In genomic region chr11:69123056-69123692, GRCm38 (mm10) we compare ENCODE assay signal across 8 mouse cellular contexts. TPM values are rescaled to one million over a fixed set of nuclear protein-coding genes. Genes with fewer than 3 reads are reported as not detected.
DNase-seq lines count a peak whose midpoint lies in the region; ATAC-seq and TF ChIP-seq lines count a peak whose summit lies in the region.

No protein-coding gene starts in this region.

- no peaks in the 10 kb centered on the region for H3K36me3 ChIP-seq in forebrain, postnatal 0 days (ENCODE audit: insufficient read depth)
- no peaks in the 10 kb centered on the region for H3K36me3 ChIP-seq in hindbrain, embryonic 12.5 days
- no peaks in the 10 kb centered on the region for H3K36me3 ChIP-seq in lung, postnatal 0 days (ENCODE audit: insufficient read depth, low read length)

- no peak for ATAC-seq in forebrain, postnatal 0 days
- peak; percentile 11; the same call in 1 of the 2 replicates for ATAC-seq in hindbrain, embryonic 12.5 days (ENCODE audit: low FRiP score)
- ATAC-seq in lung, postnatal 0 days = no peak

- DNase-seq in MEL-GATA-1-ER (ENCODE audit: extremely low read depth, low read depth) = peak; percentile 74
- peak; percentile 85 to 92 for DNase-seq in cerebellum, adult 18-20 months
- DNase-seq in forebrain, postnatal 0 days = peak; percentile 95
- DNase-seq in layer of hippocampus, postnatal 10 days (ENCODE audit: low spot score in 2 of 2) = peak; percentile 96
- DNase-seq in lung, postnatal 0 days (ENCODE audit: low spot score) = peak; percentile 88
- DNase-seq in retina, adult 2 months (ENCODE audit: low read depth, low spot score) = peak; percentile 79
- peak; percentile 82 to 86 for DNase-seq in thymus, postnatal 36 days

- under 1% methylated on average over 29 of the region's 29 CpGs for WGBS in forebrain, postnatal 0 days
- WGBS in hindbrain, embryonic 12.5 days = under 1% methylated on average over 29 of the region's 29 CpGs
- under 1% methylated on average over 29 of the region's 29 CpGs for WGBS in lung, postnatal 0 days

- H3K27me3 ChIP-seq in forebrain, postnatal 0 days (ENCODE audit: insufficient read depth, low read length) = no peaks in the 10 kb centered on the region
- H3K27me3 ChIP-seq in hindbrain, embryonic 12.5 days = peaks cover 35% of the 10 kb centered on the region
- no peaks in the 10 kb centered on the region for H3K27me3 ChIP-seq in lung, postnatal 0 days (replicated peaks; ENCODE audit: insufficient read depth, low read length)

- peak overlapping the region; percentile 88 for H3K27ac ChIP-seq in forebrain, postnatal 0 days (ENCODE audit: low read depth, low read length)
- peak overlapping the region; percentile 77 for H3K27ac ChIP-seq in hindbrain, embryonic 12.5 days
- peak overlapping the region; percentile 87 for H3K27ac ChIP-seq in lung, postnatal 0 days (ENCODE audit: low read length)

- H3K9me3 ChIP-seq in forebrain, postnatal 0 days (ENCODE audit: low read length) = no peaks in the 10 kb centered on the region
- H3K9me3 ChIP-seq in hindbrain, embryonic 12.5 days (replicated peaks) = no peaks in the 10 kb centered on the region
- H3K9me3 ChIP-seq in lung, postnatal 0 days (ENCODE audit: low read length) = no peaks in the 10 kb centered on the region

- peak overlapping the region; percentile 96 for H3K4me2 ChIP-seq in forebrain, postnatal 0 days (ENCODE audit: low read depth)
- peak overlapping the region; percentile 97 for H3K4me2 ChIP-seq in hindbrain, embryonic 12.5 days (replicated peaks)
- H3K4me2 ChIP-seq in lung, postnatal 0 days (replicated peaks; ENCODE audit: low read depth, low read length) = peak overlapping the region; percentile 77

- peaks cover 18% of the 10 kb centered on the region for H3K4me1 ChIP-seq in forebrain, postnatal 0 days (ENCODE audit: insufficient read depth)
- H3K4me1 ChIP-seq in hindbrain, embryonic 12.5 days = peaks cover 37% of the 10 kb centered on the region
- H3K4me1 ChIP-seq in lung, postnatal 0 days (ENCODE audit: insufficient read depth, low read depth, low read length) = peaks cover 23% of the 10 kb centered on the region; the same call in 1 of the 2 replicates

- H3K4me3 ChIP-seq in forebrain, postnatal 0 days (ENCODE audit: low read depth, low read length) = peak overlapping the region; percentile 85
- peak overlapping the region; percentile 81 for H3K4me3 ChIP-seq in hindbrain, embryonic 12.5 days
- peak overlapping the region; percentile 54 for H3K4me3 ChIP-seq in lung, postnatal 0 days (ENCODE audit: low read depth, low read length)

- peak overlapping the region; percentile 73 for H3K9ac ChIP-seq in forebrain, postnatal 0 days
- peak overlapping the region; percentile 77 for H3K9ac ChIP-seq in hindbrain, embryonic 12.5 days
- peak overlapping the region; percentile 48 for H3K9ac ChIP-seq in lung, postnatal 0 days (replicated peaks; ENCODE audit: low read depth)

- TF ChIP-seq CTCF in forebrain, postnatal 0 days (IDR thresholded peaks at IDR 0.05; ENCODE audit: low read depth) = peak; percentile 52
- peak; percentile 49 for TF ChIP-seq CTCF in lung, postnatal 0 days (IDR thresholded peaks at IDR 0.05)

- TF ChIP-seq EP300 in lung, postnatal 0 days (IDR thresholded peaks at IDR 0.05) = no peak; the same call in 1 of the 2 replicates

RNA-seq across cellular contexts. Expression of gene 9130213A22Rik, which starts 0.8 kb away (rescaled TPM):
- 0.23 and 0.62 TPM in 2 replicates for total RNA-seq in forebrain, postnatal 0 days (2014; rRNA removed)
- 0.58 and 0.69 TPM in 2 replicates for polyA plus RNA-seq in forebrain, postnatal 0 days (2015; fragmentation: Nextera tagmentation; extraction: Ambion mirVana)
- 0.26 and 0.29 TPM in 2 replicates for polyA plus RNA-seq in hindbrain, embryonic 12.5 days (2016; fragmentation: Nextera tagmentation; extraction: Ambion mirVana)
- total RNA-seq in layer of hippocampus, postnatal 10 days (2021) = under 1 TPM; 0.59 to 0.89 TPM
- 0.42 and 0.50 TPM in 2 replicates for polyA plus RNA-seq in lung, postnatal 0 days (2015; fragmentation: Nextera tagmentation; extraction: Ambion mirVana)

RNA-seq across cellular contexts. Expression of gene Aloxe3, which starts 2.5 kb away (rescaled TPM):
- 10.0 and 11.6 TPM in 2 replicates for total RNA-seq in forebrain, postnatal 0 days (2014; rRNA removed)
- 8.5 and 14.9 TPM in 2 replicates for polyA plus RNA-seq in forebrain, postnatal 0 days (2015; fragmentation: Nextera tagmentation; extraction: Ambion mirVana)
- polyA plus RNA-seq in hindbrain, embryonic 12.5 days (2016; fragmentation: Nextera tagmentation; extraction: Ambion mirVana) = 0.41 and 0.65 TPM in 2 replicates
- 1 to 10 TPM; 5.8 to 6.6 TPM for total RNA-seq in layer of hippocampus, postnatal 10 days (2021)
- polyA plus RNA-seq in lung, postnatal 0 days (2015; fragmentation: Nextera tagmentation; extraction: Ambion mirVana) = 0.13 and 0.44 TPM in 2 replicates

RNA-seq across cellular contexts. Expression of gene Hes7, which starts 3.0 kb away (rescaled TPM):
- total RNA-seq in forebrain, postnatal 0 days (2014; rRNA removed) = 1.2 and 1.6 TPM in 2 replicates
- 1.1 and 1.3 TPM in 2 replicates for polyA plus RNA-seq in forebrain, postnatal 0 days (2015; fragmentation: Nextera tagmentation; extraction: Ambion mirVana)
- polyA plus RNA-seq in hindbrain, embryonic 12.5 days (2016; fragmentation: Nextera tagmentation; extraction: Ambion mirVana) = 0.25 and 0.49 TPM in 2 replicates
- under 1 TPM; 0.54 to 0.96 TPM for total RNA-seq in layer of hippocampus, postnatal 10 days (2021)
- polyA plus RNA-seq in lung, postnatal 0 days (2015; fragmentation: Nextera tagmentation; extraction: Ambion mirVana) = 0.38 and 0.49 TPM in 2 replicates

RNA-seq across cellular contexts. Expression of gene Per1, which starts 28.2 kb away (rescaled TPM):
- total RNA-seq in forebrain, postnatal 0 days (2014; rRNA removed) = 16.5 and 38.3 TPM in 2 replicates
- 15.2 and 16.7 TPM in 2 replicates for polyA plus RNA-seq in forebrain, postnatal 0 days (2015; fragmentation: Nextera tagmentation; extraction: Ambion mirVana)
- 9.8 and 11.6 TPM in 2 replicates for polyA plus RNA-seq in hindbrain, embryonic 12.5 days (2016; fragmentation: Nextera tagmentation; extraction: Ambion mirVana)
- total RNA-seq in layer of hippocampus, postnatal 10 days (2021) = 10 to 100 TPM; 54.4 to 67.2 TPM
- 16.6 and 30.0 TPM in 2 replicates for polyA plus RNA-seq in lung, postnatal 0 days (2015; fragmentation: Nextera tagmentation; extraction: Ambion mirVana)

RNA-seq across cellular contexts. Expression of gene Alox12b, which starts 33.6 kb away (rescaled TPM):
- total RNA-seq in forebrain, postnatal 0 days (2014; rRNA removed) = 0.19 and 0.38 TPM in 2 replicates
- polyA plus RNA-seq in forebrain, postnatal 0 days (2015; fragmentation: Nextera tagmentation; extraction: Ambion mirVana) = 0.15 and 0.46 TPM in 2 replicates
- polyA plus RNA-seq in hindbrain, embryonic 12.5 days (2016; fragmentation: Nextera tagmentation; extraction: Ambion mirVana) = 0.12 TPM in 2 replicates
- under 1 TPM; 0.27 to 0.31 TPM for total RNA-seq in layer of hippocampus, postnatal 10 days (2021)
- polyA plus RNA-seq in lung, postnatal 0 days (2015; fragmentation: Nextera tagmentation; extraction: Ambion mirVana) = not detected in 2 replicates
